Mouse (Mus musculus) C2C12 (cell line): ENCODE results near the gene Ypel1.

Source experiments
- CEBPB ChIP-seq: IDR thresholded peaks from one replicate; pipeline ENCODE4 v1.6.1; 2011; ENCODE audit warnings: low read depth, mild to moderate bottlenecking, control low read depth, moderate library complexity
- CTCF ChIP-seq: IDR thresholded peaks from one replicate; pipeline ENCODE4 v1.5.1; 2011; ENCODE audit not compliant: control insufficient read depth, insufficient read depth, insufficient read length
- MAX ChIP-seq: IDR thresholded peaks from one replicate; pipeline ENCODE4 v1.6.1; 2011; ENCODE audit warnings: mild to moderate bottlenecking, control low read depth

DNA sequence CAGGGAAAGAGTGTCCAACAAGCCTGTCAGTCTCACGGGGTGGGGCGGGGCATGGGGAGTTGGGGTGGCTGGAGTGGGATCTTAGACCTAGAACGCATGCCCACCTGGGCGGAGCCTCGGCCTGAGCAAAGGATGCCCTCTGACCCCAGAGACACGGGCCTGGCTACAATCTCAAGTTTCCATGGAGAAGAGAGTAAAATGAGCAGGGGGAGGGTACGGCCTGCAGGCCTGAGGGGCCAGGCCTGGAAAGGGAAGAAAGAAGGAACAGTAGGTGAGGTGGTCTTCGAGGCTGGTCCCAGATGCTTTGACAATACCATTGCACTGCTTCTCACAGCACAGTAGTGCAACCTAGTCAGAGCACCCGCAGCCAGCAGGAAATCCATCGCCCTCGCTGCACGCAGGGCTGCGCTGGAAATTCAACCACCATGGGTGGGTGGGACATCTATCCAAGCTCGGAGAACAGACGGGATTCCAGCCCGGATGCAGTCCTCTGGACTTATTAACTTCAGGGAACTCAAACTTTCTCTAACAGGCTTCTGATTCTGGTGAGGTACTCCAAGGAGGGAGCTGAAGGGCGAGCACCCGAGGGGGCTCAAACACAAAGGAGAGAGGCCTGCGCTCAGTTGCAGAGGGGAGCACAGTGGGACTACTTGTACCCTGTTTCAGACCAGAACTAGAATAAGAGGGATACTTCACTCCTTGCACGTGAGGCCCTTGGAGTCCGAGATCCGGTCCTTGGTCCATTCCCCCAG lies 54.8 kb downstream of the Ypel1 start:
- TF ChIP-seq CTCF (no peak), MAX (no peak), CEBPB (no peak)
